Mouse (Mus musculus): ENCODE results near the gene Ndufc2.
A peak's percentile ranks its signal among the peaks of the same experiment; 100 is the strongest.
"Not testable (repeated sequence)": the region's sequence is repeated elsewhere in the genome, so short reads cannot be mapped to it uniquely, and the experiment has no call there.

Ndufc2 gene

DNA sequence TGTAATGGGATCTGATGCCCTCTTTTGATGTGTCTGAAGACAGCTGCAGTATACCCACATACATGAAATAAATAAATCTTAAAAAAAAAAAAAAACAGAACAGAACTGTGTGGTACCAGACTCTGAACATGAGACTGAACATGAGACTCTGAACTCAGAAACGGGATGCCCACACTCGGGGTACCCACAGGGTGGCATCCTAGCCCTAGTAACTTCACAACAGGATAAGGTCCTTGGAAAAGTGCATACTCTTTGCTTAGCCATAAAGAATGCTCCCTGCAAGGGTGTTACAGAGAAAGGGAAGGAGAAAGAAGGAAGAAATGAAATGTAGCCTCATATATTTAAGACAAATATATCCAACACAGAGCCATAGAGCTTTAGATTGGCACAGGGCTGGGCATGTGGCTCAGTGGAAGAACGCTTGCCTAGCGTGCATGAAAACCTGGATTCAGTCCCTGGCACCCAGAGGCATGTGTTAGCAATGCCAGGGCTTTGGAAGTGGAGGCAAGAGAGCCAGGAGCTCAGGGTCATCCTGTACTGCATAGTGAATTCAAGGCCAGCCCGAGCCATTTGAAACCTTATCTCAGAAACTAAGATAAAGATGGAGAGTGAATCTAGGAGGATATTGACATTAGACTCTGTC, 28.1 kb downstream of the Ndufc2 start:
- peak; percentile 89 to 93 for DNase-seq

DNA sequence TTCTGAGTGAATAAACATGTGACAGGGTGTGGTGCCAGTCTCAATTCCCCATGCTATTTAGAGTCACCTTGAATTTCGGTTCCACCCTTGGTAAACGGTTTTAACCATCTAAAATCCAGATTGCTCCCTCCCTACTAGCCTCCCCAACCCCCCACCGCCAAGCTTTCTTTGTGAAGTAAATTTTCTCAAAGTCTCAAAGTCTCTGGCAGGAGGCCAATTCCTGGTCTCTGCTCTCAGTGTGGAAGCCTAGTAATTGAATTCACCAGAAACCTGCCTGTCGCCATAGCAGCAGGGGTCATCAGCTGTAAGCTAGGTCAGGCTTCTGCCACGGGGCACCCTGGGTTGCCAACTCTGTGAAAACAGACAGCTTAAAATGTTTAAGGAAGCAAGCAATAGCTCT, 29.9 kb downstream of the Ndufc2 start:
- DNase-seq, result peak; percentile 70 to 76

DNA sequence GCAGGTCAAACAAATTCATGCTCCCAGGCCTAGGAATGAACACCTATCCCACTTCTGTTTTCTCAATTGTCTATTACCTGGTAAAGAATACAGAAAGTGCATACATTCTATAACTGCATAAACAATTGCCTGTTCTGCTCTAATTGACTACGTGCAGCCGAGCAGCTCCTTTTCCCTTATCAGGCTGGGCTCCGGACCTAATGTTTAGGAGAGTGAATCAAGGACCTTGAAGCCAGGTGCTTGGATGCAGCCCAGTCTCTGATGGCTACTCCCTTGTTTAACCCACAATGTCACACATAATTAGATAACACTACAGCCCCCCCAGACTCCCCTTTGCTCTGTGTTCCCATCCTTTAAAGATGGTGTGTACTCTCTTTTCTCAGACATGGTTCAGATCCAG, 33.7 kb downstream of the Ndufc2 start:
- DNase-seq, result not testable (repeated sequence)

DNA sequence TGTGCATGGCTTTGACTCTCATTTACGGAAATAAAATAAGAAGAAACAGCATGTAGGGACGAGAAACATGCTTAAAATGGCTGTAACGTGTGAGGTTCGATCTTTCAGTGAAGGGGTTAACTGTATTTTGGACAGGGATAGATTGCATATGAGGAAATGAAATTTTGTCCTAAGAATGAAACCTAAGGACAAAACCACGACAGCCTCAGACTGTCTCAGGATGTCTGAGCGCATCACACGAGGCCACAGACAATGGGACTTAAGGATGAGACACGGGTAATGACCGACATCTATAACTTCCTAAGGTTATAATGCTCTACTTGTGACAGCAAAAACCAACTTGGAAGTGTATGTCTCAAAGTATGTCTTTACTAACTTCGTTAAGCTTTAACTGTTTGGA, 34.7 kb downstream of the Ndufc2 start:
- no peak for DNase-seq

DNA sequence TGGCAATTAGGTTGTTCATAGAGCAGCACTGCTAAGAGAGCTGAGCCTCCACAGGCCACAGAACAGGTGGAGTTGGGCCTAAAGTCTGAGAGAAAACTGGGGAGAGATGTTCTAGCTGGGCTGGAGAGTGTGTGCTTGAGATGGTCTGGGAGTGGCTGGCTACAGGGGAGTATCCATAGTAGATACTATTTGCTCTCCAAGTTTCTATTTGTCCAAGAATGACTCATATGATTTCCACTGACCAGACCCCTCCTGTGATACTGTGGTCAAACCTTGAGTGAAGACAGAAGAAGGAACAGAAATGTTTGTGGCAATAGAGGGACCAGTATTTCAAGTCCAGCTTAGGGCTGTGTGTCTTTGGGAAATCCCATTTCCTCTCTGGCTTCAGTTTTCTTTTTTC, 39.2 kb downstream of the Ndufc2 start:
- DNase-seq, result no peak

DNA sequence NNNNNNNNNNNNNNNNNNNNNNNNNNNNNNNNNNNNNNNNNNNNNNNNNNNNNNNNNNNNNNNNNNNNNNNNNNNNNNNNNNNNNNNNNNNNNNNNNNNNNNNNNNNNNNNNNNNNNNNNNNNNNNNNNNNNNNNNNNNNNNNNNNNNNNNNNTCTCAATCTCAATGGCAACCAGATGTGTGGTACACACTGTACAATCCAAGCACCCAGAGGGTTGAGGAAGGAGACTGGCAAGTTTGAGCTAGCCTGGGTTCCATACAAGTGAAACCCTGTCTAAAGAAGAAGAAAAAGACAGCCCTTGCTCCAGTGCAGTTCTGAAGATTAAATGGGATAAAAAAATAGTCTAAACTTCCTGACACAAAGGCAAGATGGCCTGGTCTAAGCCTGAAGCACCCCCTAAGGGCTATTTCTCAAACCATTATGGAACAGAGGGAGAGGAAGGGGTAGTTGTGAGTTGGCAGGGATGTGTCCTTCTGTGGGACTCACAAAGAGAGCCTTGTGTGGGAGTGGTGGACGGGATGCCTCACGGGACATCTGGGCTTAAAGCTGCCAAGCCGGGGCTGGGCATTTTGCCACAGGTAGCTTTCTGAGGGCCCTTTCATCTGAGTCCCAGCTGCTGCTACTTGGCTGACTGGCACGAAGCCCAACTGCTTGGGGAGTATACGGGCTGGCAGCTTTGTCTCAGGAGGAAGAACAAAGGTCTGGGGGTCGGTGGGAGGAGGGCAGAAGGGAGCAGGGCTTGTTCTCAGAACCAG, 46.5 kb downstream of the Ndufc2 start:
- DNase-seq, result peak; percentile 96 to 97

DNA sequence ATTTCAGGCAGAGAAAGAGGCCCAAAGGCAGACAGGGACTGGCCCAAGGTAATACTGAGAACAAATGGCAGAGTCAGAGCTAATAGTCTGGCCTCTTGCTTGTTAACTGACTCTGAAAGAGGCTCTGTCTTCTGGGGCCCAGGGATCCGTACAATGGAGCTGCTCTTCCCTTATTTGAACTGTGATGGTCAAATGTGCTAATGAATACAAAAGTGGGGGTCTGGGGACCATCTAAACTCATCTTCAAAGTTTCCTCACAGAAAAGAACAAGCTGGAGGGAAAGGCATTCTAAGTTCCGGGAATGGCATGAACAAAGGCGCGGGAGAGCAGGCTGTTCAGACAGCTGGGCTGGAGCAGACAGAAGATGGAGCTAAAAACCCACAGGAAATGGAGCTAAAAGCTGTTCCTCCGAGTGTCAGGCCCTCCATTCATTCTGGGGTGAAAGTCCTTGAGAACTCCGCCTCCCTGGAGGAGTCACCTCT, 47.3 kb downstream of the Ndufc2 start:
- peak in 1 of 2 experiments; percentile 32 for DNase-seq

DNA sequence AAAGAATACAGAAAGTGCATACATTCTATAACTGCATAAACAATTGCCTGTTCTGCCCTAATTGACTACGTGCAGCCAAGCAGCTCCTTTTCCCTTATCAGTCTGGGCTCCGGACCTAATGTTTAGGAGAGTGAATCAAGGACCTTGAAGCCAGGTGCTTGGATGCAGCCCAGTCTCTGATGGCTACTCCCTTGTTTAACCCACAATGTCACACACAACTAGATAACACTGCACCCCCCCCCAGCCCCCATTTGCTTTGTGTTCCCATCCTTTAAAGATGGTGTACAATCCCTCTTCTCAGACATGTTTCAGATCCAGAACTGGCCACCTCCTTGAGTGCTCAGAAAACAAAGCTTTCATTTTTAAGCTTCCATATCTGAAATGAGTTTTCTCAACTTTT, 51.2 kb downstream of the Ndufc2 start, which contains the start of gene Kctd14:
Gene Kctd14 (plus strand): TSS at position 301 of the 400 bp plus-strand sequence.
- DNase-seq, result not testable (repeated sequence)

DNA sequence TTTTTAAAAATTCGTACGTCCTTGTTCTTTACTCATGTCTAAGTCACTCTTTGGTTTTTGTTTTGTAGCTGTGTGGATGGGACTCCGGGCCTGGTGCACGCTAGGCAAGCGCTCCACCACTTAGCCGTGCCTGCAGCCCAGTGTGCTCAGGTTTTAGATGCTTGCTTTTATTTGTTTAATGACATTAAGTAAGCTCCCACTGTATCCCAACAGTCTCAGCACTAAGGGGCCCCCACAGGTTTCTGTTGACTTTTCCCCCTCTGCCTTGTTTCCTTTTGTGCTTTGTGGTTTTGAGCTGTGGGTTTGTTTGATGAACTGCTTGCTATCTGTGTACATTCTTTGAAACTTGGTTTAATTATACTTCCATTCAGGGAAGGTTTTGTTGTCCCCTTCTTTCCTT, 52.4 kb downstream of the Ndufc2 start:
- no peak for DNase-seq

DNA sequence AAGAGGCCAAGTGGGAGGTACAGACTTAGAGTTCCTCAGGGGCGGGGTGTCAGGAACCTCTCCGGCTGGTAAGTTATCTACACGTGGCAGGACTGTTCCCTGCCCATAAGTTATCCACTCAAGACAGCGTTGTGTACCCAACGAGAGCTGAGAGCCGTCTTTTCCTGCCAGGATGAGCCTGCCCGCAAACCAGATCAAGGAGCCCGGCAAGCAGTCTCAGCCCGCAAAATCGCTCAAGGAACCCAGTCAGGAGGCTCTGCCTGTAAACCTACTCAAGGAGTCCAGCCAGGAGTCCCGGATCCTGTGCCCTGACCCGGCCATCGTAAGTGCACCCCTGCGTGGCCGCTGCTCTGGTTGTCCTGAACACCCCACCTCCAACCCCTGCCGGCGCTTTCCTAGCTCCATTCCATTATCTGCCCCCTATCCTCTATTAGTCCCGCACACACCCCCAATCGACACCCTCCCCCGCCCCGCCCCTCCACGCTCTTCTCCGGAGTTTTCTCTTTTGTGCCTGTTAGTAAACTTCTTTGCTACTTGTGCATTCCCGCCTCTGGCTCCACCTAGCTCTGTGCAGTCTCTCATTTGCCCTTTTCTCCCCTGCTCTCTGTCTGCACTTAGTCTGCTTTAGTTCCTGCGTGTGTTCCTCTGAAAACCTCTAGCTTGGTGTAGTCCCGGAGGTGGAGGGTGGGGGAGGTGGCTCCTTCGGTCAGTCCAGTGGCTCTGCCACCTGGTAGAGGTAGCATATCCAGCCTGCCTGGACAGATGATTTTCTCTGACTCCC, 53.5 kb downstream of the Ndufc2 start:
- peak in 1 of 2 experiments; percentile 15 for DNase-seq

DNA sequence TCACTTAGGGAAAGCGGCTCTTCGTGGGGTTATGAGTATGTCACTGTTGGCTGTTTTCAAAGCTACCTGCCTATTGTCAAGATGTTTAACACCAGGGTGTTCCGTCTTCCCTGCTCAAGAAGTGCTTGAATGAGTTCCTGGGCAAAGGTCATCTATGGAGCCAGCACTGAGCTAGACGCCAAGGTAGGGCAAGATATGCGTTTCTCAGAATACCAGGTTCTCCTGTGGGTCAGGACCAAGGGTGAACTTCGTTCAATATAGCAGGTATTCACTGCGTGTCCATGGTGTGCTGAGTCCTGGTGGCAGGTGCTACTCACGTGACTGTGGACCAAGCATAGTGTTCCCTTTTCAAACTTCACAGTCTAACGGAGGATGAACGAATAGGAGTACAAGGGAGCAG, 55.0 kb downstream of the Ndufc2 start:
- no peak for DNase-seq

DNA sequence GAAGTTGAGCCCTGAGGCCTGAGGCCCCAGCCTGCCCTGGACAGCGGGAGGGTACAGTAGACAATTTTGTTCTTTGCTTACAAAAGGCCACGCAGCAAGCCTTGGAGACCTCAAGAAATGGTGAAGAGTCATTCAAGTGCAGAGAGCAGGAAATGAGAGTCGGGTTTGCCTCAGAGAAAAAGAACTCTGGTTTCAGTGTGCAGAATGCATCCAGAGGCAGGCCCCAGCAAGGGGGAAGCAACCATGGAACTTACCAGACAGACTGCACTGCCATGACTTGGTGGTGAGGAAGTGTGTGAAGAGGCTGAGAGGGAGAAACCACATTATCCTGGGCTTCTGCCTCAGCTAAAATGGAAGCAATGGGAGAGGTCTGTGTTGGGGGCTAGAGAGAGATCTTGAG, 55.8 kb downstream of the Ndufc2 start:
- no peak for DNase-seq
